Mouse (Mus musculus) liver, postnatal 0 days (tissue): ENCODE results near the gene Tmem251.

Experiments used
- CTCF ChIP-seq: sonication (generic); IDR thresholded peaks from 2 replicates; pipeline ENCODE4 v1.5.1; 2016; ENCODE audit warnings: antibody characterized with exemption, low read depth
- EP300 ChIP-seq: IDR thresholded peaks from 2 replicates; pipeline ENCODE4 v1.6.1; 2016; ENCODE audit warnings: antibody characterized with exemption, low read depth, mild to moderate bottlenecking

DNA sequence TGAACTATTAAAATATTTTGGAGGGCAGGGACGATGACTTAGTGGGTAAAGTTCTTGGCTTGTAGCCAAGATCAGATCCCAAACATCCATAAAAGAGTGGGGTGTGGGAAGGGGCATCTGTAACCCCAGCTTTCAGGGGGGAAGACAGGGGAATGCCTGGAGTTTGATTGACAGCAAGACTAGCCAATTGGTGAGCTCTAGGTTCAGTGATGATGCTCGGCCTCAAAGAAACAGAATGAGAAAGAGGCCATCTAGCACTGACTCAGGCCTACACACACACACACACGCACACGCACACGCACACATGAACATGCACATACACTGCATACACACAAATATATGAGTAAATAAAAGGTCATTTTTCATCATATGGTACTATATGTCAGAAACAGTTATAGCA, 33.7 kb upstream of the Tmem251 start:
- TF ChIP-seq EP300 (no peak), CTCF (no peak)
